Mouse (Mus musculus) heart, embryonic 16.5 days (tissue): Measurements from ENCODE around the gene Smap2. TPM values are rescaled to one million over a fixed set of nuclear protein-coding genes. Genes with fewer than 3 reads are reported as not detected.

Experiments
- ATAC-seq: fragments of 200-750 bp; cut with Nextera tagmentation; replicated peaks from 2 replicates; pipeline ENCODE4 v1.8.0; 2017; ENCODE audit warnings: moderate number of reproducible peaks; ENCODE audit not compliant: insufficient read depth, low FRiP score; ENCODE audit errors: extremely low read depth
- H3K27ac ChIP-seq: fragments of 300-500 bp; sonication (generic); 2 replicates; pipeline ENCODE4 v1.5.1; 2014; ENCODE audit warnings: mild to moderate bottlenecking, low read length, control low read depth, moderate library complexity
- H3K27me3 ChIP-seq: fragments of 300-500 bp; sonication (generic); 2 replicates; pipeline ENCODE4 v1.6.1; 2014; ENCODE audit warnings: low read length, mixed read lengths; ENCODE audit not compliant: control insufficient read depth, insufficient read depth
- H3K36me3 ChIP-seq: fragments of 300-500 bp; sonication (generic); 2 replicates; pipeline ENCODE4 v1.6.1; 2014; ENCODE audit not compliant: control insufficient read depth, insufficient read depth
- H3K4me1 ChIP-seq: fragments of 300-500 bp; sonication (generic); 2 replicates; pipeline ENCODE4 v1.6.1; 2014; ENCODE audit warnings: low read length, mixed read lengths; ENCODE audit not compliant: control insufficient read depth, insufficient read depth
- H3K4me2 ChIP-seq: fragments of 300-500 bp; sonication (generic); 2 replicates; pipeline ENCODE4 v1.6.1; 2014; ENCODE audit warnings: low read depth, mild to moderate bottlenecking, control low read depth, low read length
- H3K4me3 ChIP-seq: fragments of 300-500 bp; sonication (generic); 2 replicates; pipeline ENCODE4 v1.5.1; 2014; ENCODE audit warnings: mild to moderate bottlenecking, control low read depth, low read length
- H3K9ac ChIP-seq: fragments of 300-500 bp; sonication (generic); 2 replicates; pipeline ENCODE4 v1.6.1; 2014; ENCODE audit warnings: low read length, control low read depth
- H3K9me3 ChIP-seq: fragments of 300-500 bp; sonication (generic); replicated peaks from 2 replicates; pipeline ENCODE4 v1.6.1; 2016; ENCODE audit warnings: low read length; ENCODE audit not compliant: control insufficient read depth
- WGBS: fragments of 180-500 bp; shearing (Covaris S2); extraction: QIAGEN DNeasy Blood & Tissue Kit; methylation state at CpG from one replicate; pipeline ENCODE4 v1.1.7; 2014; 5-methylcytosine and 5-hydroxymethylcytosine counted together
- polyA plus RNA-seq: library from polyadenylated mRNA; unstranded; fragments of >200 nt; fragmentation: Nextera tagmentation; extraction: Ambion mirVana; gene quantifications from 2 replicates; pipeline ENCODE4 v1.2.1, GENCODE M21; 2015

Smap2 gene
- polyA plus RNA-seq, 1 experiment from 2014 or later: 12.4 TPM

GRCm38 (mm10) chr4:120950763-120951427 is 66.2 kb downstream of the Smap2 start:
- 2% methylated on average over 20 of the region's 20 CpGs for WGBS

DNA sequence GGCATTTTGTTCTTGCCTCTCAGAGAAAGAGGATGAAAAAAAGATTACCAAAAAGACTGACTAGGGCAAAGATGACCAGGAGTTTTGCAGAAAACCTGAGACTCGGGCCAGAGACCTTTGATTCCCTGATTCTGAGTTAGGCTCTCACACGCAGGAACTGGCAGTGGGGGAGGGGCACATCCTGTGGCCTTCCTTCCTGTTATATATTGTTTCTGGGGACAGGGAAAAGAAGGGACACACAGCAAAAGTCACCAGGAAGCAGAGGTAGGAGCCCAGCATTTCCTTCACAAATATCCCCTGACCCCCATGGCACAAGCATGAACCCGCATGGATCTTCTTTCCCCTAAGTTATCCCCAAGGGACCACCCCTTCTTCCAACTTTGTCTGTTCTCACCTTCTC is 68.1 kb downstream of the Smap2 start:
- Histone ChIP-seq H3K27me3 (no peaks in the 10 kb centered on the region), H3K4me2 (peak overlapping the region; percentile 41), H3K9me3 (no peaks in the 10 kb centered on the region), H3K27ac (peak overlapping the region; percentile 66), H3K9ac (peak overlapping the region; percentile 18; the same call in 1 of the 2 replicates), H3K36me3 (peaks cover 20% of the 10 kb centered on the region), H3K4me3 (peak overlapping the region; percentile 30), H3K4me1 (peaks cover 8% of the 10 kb centered on the region)
- 47% methylated on average over 3 of the region's 3 CpGs for WGBS
- no peak for ATAC-seq

More at GRCm38 (mm10) chr4:120950763-120951427, 66.2 kb downstream of the Smap2 start:
- Histone ChIP-seq H3K9ac (peak overlapping the region; percentile 96), H3K4me1 (peaks cover 8% of the 10 kb centered on the region), H3K27me3 (no peaks in the 10 kb centered on the region), H3K36me3 (peaks cover 15% of the 10 kb centered on the region), H3K4me2 (peak overlapping the region; percentile 93), H3K9me3 (no peaks in the 10 kb centered on the region), H3K27ac (peak overlapping the region; percentile 93), H3K4me3 (peak overlapping the region; percentile 92)
- ATAC-seq: no peak; the same call in 1 of the 2 replicates

DNA sequence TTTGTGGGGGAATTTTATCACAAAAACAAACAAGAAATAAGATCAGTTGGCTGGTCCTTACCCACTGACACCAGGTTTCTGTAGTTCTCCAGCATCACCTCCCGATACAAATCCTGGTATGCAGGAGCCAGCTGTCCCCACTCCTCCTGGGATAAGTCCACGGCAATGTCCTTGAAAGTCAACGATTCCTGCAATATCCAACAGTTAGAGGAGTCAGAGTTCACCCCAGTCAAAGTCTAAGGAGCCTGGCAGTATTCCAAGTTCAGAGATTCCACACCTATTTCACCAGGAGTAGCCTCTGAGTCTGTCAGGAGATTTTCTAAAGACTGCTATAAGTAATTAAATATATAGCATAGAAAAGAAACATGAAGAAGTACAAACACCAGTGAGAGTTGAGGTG is 82.0 kb downstream of the Smap2 start:
- 51% methylated on average over 3 of the region's 3 CpGs for WGBS
- ATAC-seq: no peak
- H3K9ac ChIP-seq: no peak overlapping the region
- H3K36me3 ChIP-seq: peaks cover 22% of the 10 kb centered on the region
- peaks cover 10% of the 10 kb centered on the region for H3K9me3 ChIP-seq
- no peak overlapping the region for H3K27ac ChIP-seq
- no peak overlapping the region for H3K4me2 ChIP-seq
- H3K4me1 ChIP-seq: no peaks in the 10 kb centered on the region
- no peaks in the 10 kb centered on the region for H3K27me3 ChIP-seq
- no peak overlapping the region for H3K4me3 ChIP-seq

- peaks cover 22% of the 10 kb centered on the region for H3K36me3 ChIP-seq
- no peak overlapping the region for H3K27ac ChIP-seq
- H3K27me3 ChIP-seq: no peaks in the 10 kb centered on the region
- H3K9me3 ChIP-seq: peaks cover 10% of the 10 kb centered on the region
- H3K4me1 ChIP-seq: no peaks in the 10 kb centered on the region
- no peak overlapping the region for H3K4me3 ChIP-seq
- no peak for ATAC-seq
- no peak overlapping the region for H3K9ac ChIP-seq
- no peak overlapping the region for H3K4me2 ChIP-seq
- WGBS: 93% methylated on average over 18 of the region's 18 CpGs
Observed at GRCm38 (mm10) chr4:120930736-120931135, 86.3 kb downstream of the Smap2 start.

DNA sequence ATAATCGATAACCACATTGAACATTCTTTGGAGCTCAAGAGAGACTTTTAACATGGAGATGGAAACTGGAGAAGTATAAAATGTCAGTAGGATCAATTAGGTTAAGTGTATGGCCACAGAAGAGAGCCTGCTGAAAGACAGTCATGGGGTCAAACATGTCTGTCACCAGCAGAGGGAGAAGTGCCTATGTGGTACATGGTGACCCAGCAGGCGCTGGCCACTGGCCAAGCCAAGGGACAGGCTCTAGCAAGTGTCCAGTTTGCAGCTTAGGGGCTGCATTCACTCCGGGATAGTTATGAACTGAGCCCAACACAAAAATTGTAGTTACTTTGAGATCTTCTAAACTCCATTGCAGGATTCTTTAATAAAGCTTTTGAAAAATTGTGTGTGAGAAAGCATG is 88.4 kb downstream of the Smap2 start:
- Histone ChIP-seq H3K4me1 (peaks cover 8% of the 10 kb centered on the region; the same call in 1 of the 2 replicates), H3K9ac (no peak overlapping the region), H3K36me3 (peaks cover 16% of the 10 kb centered on the region), H3K9me3 (peaks cover 10% of the 10 kb centered on the region), H3K4me2 (no peak overlapping the region), H3K4me3 (no peak overlapping the region), H3K27ac (no peak overlapping the region), H3K27me3 (no peaks in the 10 kb centered on the region)
- WGBS: 81% methylated on average over 3 of the region's 3 CpGs
- ATAC-seq: no peak

GRCm38 (mm10) chr4:120925386-120925785 is 91.7 kb downstream of the Smap2 start:
- peak; percentile 63; the same call in 1 of the 2 replicates for ATAC-seq
- peak overlapping the region; percentile 76 for H3K9ac ChIP-seq
- peaks cover 2% of the 10 kb centered on the region for H3K9me3 ChIP-seq
- H3K27me3 ChIP-seq: no peaks in the 10 kb centered on the region
- H3K4me1 ChIP-seq: peaks cover 12% of the 10 kb centered on the region; the same call in 1 of the 2 replicates
- peak overlapping the region; percentile 80 for H3K4me2 ChIP-seq
- peak overlapping the region; percentile 93 for H3K27ac ChIP-seq
- peak overlapping the region; percentile 62 for H3K4me3 ChIP-seq
- peaks cover 21% of the 10 kb centered on the region for H3K36me3 ChIP-seq
- WGBS: 15% methylated on average over 3 of the region's 3 CpGs

- peak within 1 kb of the TSS; percentile 93 for H3K27ac ChIP-seq
- H3K36me3 ChIP-seq: peaks cover 22% of the 10 kb centered on the region
- no peaks in the 10 kb centered on the region for H3K27me3 ChIP-seq
- peak within 1 kb of the TSS; percentile 76 for H3K9ac ChIP-seq
- H3K4me3 ChIP-seq: peak within 1 kb of the TSS; percentile 62
- H3K4me1 ChIP-seq: peaks cover 12% of the 10 kb centered on the region; the same call in 1 of the 2 replicates
- peak; percentile 99 for ATAC-seq
- peak within 1 kb of the TSS; percentile 80 for H3K4me2 ChIP-seq
- no peaks in the 10 kb centered on the region for H3K9me3 ChIP-seq
- WGBS: under 1% methylated on average over 33 of the region's 33 CpGs
Observed at GRCm38 (mm10) chr4:120924554-120925299, 92.3 kb downstream of the Smap2 start, which contains the start of gene Exo5. Gene Exo5, minus strand, starts transcription at chr4:120925017.

- Histone ChIP-seq H3K9me3 (no peaks in the 10 kb centered on the region), H3K4me1 (peaks cover 12% of the 10 kb centered on the region; the same call in 1 of the 2 replicates), H3K4me2 (no peak overlapping the region), H3K36me3 (peaks cover 22% of the 10 kb centered on the region), H3K27ac (no peak overlapping the region), H3K27me3 (no peaks in the 10 kb centered on the region), H3K9ac (no peak overlapping the region), H3K4me3 (no peak overlapping the region)
- no peak for ATAC-seq
- WGBS: 90% methylated on average over 8 of the region's 8 CpGs
Observed at GRCm38 (mm10) chr4:120921461-120921860, 95.6 kb downstream of the Smap2 start.
